Mouse (Mus musculus) spleen, adult 18-20 months (tissue): ENCODE results near the gene Dnase1l3.

Source experiments
- DNase-seq, 2 experiments: peaks; one replicate each; pipeline ENCODE4 v3.0.0; 2022; ENCODE audit warnings: mixed read lengths in 2 of 2

Dnase1l3 gene

DNA sequence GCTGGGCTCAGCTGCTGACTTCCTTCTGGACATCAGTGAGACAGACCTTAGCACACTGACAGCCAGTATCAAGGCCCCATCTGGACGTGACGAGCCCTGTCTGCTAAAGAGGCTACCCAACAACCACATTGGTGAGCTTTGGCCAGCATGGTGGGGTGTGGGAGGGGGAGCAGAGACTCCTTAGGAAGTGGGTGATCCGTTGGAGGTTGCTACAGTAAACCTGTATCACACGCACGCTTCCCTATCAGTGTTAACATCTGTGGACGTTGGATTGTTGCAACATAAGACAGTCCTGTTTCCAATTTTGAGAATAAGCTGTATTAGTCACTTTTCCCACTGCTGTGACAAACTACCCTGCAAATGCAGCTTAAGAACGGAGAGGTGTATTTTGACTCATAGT is 65.3 kb downstream of the Dnase1l3 start:
- no peak for DNase-seq

DNA sequence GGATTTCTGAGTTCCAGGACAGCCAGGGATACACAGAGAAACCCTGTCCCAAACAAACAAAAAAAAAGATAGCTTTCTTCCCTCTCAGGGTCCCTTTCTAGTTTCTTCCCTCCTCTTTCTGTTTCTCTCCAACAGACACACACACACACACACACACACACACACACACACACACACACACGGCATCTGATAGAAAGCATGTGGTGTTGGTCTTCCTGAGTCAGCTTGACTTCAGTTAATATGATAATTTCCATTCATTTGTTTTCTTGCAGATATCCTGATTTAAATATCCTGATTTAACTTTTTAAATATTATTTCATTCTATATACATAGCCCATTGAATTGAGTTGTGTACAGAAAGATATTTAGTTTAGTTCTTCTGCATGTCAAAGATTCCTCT is 66.0 kb downstream of the Dnase1l3 start:
- no peak for DNase-seq

GRCm38 (mm10) chr14:7923635-7924034 is 70.7 kb downstream of the Dnase1l3 start:
- DNase-seq: no peak

DNA sequence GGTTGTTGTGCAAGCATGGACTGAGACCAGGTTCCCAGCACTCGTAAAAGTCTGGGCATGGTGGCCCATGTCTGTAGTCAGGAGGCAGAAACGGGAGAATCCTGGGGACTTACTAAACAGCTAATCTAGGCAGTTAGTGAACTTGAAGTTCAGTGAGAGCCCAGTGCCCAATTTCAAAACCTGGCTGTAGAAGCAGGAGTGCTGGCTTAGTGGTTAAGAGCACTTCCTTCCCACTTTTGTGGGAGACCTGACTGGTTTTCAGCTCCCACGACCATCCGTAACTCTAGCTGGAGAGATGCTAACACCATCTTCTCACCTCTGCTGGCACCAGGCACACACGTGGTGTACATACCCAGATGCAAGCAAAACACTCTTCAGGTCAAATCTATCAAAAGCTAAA is 72.9 kb downstream of the Dnase1l3 start:
- DNase-seq: no peak

- DNase-seq: no peak
Measured at GRCm38 (mm10) chr14:7919921-7920320, 74.5 kb downstream of the Dnase1l3 start.

DNA sequence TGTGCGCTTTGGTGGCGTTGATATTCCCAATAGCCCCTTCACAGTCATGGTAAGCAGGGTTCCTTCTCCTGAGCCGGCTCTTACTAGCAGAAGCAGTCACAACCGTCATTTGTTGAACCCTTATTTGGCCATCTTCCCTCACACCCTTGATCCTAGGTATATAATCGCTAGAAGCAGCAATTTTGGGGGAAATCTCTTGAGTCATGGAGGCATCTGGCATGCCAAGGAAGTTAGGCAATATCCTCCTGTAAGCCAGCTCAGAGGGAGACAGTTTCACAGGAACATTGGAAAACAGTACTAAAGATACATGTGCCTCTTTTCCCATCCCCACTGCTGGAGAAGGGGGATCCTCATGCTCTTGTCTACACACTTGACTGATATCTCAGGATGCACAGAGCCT is 75.1 kb downstream of the Dnase1l3 start:
- DNase-seq: no peak

DNA sequence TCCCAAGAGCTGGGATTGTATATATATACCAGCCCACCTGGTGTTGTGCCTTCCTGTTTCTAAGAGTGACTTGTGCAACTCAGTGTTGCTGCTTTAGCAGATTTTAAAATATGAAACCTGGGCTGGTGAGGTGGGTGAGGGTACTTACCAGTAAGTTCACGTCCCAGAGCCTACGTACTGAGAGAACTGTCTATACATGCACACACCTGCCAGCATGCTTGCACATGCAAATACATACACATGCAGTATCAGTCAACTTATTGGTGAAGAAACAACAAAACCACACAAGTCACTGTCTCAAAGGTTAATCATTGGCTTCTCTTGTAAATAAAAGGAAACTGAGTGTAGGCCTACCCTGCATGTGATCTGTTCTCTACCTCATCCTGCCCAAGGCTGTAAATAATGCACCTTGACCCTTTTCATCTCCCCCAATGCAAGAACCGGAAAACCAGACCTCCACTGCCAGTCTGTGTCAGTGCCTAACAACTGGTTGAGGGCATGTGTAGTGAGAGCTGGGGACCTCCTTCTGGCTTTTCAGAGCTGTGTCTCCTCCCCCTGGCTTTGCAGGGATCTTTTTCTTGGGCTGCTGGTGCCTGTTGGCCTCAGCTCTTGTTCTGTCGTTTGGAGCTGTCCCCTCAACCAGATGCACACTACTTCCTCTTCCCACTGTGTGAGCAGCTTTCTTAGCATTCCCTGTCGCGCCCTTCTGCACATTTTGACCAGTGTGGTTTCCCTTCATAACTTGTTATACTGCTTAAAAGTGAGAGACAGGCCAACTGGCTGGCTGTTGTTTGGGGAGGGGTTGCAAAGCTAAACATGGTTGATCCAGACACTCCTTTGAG is 76.0 kb downstream of the Dnase1l3 start:
- DNase-seq: no peak
